Mouse (Mus musculus) adrenal gland (tissue): ENCODE measurements around the gene 6430531B16Rik.

Experiments used
- intact Hi-C: fragments of 180-260 bp; cut with DNase I; formaldehyde crosslinking; loops from one replicate; pipeline ENCODE4 v1.15.1; 2025
- microRNA-seq, 2 experiments: library from miRNA; unstranded; fragments of <30 nt; microRNA quantifications; one replicate each; pipeline ENCODE4; 2019

The 6430531B16Rik gene

GRCm38 (mm10) chr7:139943674-139944281 is 34.8 kb downstream of the 6430531B16Rik start, which contains the start of gene Utf1:
Gene Utf1 (plus strand): TSS chr7:139943789.
- intact Hi-C loops = no loop called here

- intact Hi-C loops = no loop called here
These were observed 37.9 kb downstream of the 6430531B16Rik start for GRCm38 (mm10) chr7:139940476-139941209.

GRCm38 (mm10) chr7:139937810-139938209 is 40.7 kb downstream of the 6430531B16Rik start:
- intact Hi-C loops = no loop called here

GRCm38 (mm10) chr7:139937138-139937537 is 41.4 kb downstream of the 6430531B16Rik start:
- intact Hi-C loops = no loop called here

- intact Hi-C loops = no loop called here
These were observed 41.9 kb downstream of the 6430531B16Rik start for GRCm38 (mm10) chr7:139936705-139937104.

GRCm38 (mm10) chr7:139930732-139931131 is 47.8 kb downstream of the 6430531B16Rik start:
- intact Hi-C loops = no loop called here

Small RNAs within 50 kb of the gene (microRNA-seq; reads per million reads assigned to microRNA genes)
- 72.3 to 115 reads per million in 2 experiments for gene Mir202
- gene Mir7062 = 1.1 to 1.6 reads per million in 2 experiments
- gene mmu-mir-7686 = 0 reads per million in 2 experiments
